Mouse (Mus musculus): ENCODE measurements at regions not wholly inside any gene's neighbourhood (a gene's known extent, or its start where the extent isn't known, plus 50 kb on each side); places are given as distances from the start of the nearest gene placed in this dataset.
A peak's percentile ranks its signal among the peaks of the same experiment; 100 is the strongest.

- Histone ChIP-seq H3K9me3 (no peaks in the 10 kb centered on the region), H3K4me1 (replicated peaks) (no peaks in the 10 kb centered on the region), H3K27me3 (ENCODE audit: insufficient read depth, poor library complexity, severe bottlenecking) (no peaks in the 10 kb centered on the region), H3K4me3 (no peak overlapping the region), H3K27ac (no peak overlapping the region), H3K36me3 (no peaks in the 10 kb centered on the region)
- DNase-seq (ENCODE audit: low spot score), result no peak
- 95% methylated on average over 12 of the region's 12 CpGs for WGBS
These were observed 78.2 kb upstream of the Tmem150c start for GRCm38 (mm10) chr5:100237674-100238278.

- no peaks in the 10 kb centered on the region for H3K36me3 ChIP-seq
- H3K27me3 ChIP-seq (ENCODE audit: insufficient read depth, poor library complexity, severe bottlenecking), result no peaks in the 10 kb centered on the region
- DNase-seq (ENCODE audit: low spot score), result no peak
- no peak overlapping the region for H3K4me3 ChIP-seq
- H3K27ac ChIP-seq, result no peak overlapping the region
- 95% methylated on average over 17 of the region's 17 CpGs for WGBS
- H3K4me1 ChIP-seq (replicated peaks), result no peaks in the 10 kb centered on the region
- no peaks in the 10 kb centered on the region for H3K9me3 ChIP-seq
These were observed 76.7 kb upstream of the Tmem150c start for GRCm38 (mm10) chr5:100236277-100236676.

- Histone ChIP-seq H3K4me3 (no peak overlapping the region), H3K27me3 (ENCODE audit: insufficient read depth, poor library complexity, severe bottlenecking) (no peaks in the 10 kb centered on the region), H3K27ac (no peak overlapping the region), H3K36me3 (no peaks in the 10 kb centered on the region), H3K9me3 (no peaks in the 10 kb centered on the region), H3K4me1 (replicated peaks) (no peaks in the 10 kb centered on the region)
- no peak for DNase-seq (ENCODE audit: low spot score)
- WGBS, result 77% methylated on average over 7 of the region's 7 CpGs
These were observed 72.5 kb upstream of the Tmem150c start for GRCm38 (mm10) chr5:100232076-100232475.

GRCm38 (mm10) chr5:100231574-100231973, 72.0 kb upstream of the Tmem150c start:
- 85% methylated on average over 11 of the region's 11 CpGs for WGBS
- H3K36me3 ChIP-seq, result no peaks in the 10 kb centered on the region
- no peaks in the 10 kb centered on the region for H3K9me3 ChIP-seq
- no peak overlapping the region for H3K4me3 ChIP-seq
- H3K27me3 ChIP-seq (ENCODE audit: insufficient read depth, poor library complexity, severe bottlenecking), result no peaks in the 10 kb centered on the region
- H3K4me1 ChIP-seq (replicated peaks), result peaks cover 4% of the 10 kb centered on the region; the same call in 1 of the 2 replicates
- DNase-seq (ENCODE audit: low spot score), result no peak
- no peak overlapping the region for H3K27ac ChIP-seq

- DNase-seq (ENCODE audit: low spot score), result no peak
- no peaks in the 10 kb centered on the region for H3K9me3 ChIP-seq
- WGBS, result 85% methylated on average over 4 of the region's 4 CpGs
- no peaks in the 10 kb centered on the region for H3K27me3 ChIP-seq (ENCODE audit: insufficient read depth, poor library complexity, severe bottlenecking)
- H3K4me1 ChIP-seq (replicated peaks), result peaks cover 13% of the 10 kb centered on the region; the same call in 1 of the 2 replicates
- no peak overlapping the region for H3K4me3 ChIP-seq
- H3K36me3 ChIP-seq, result no peaks in the 10 kb centered on the region
- H3K27ac ChIP-seq, result no peak overlapping the region
These were observed 70.4 kb upstream of the Tmem150c start for GRCm38 (mm10) chr5:100230038-100230437.

GRCm38 (mm10) chr5:100227888-100228287, 68.3 kb upstream of the Tmem150c start:
- WGBS, result 77% methylated on average over 5 of the region's 5 CpGs
- H3K9me3 ChIP-seq, result no peaks in the 10 kb centered on the region
- H3K4me1 ChIP-seq (replicated peaks), result peaks cover 13% of the 10 kb centered on the region; the same call in 1 of the 2 replicates
- H3K27ac ChIP-seq, result no peak overlapping the region
- DNase-seq (ENCODE audit: low spot score), result no peak
- H3K36me3 ChIP-seq, result no peaks in the 10 kb centered on the region
- H3K27me3 ChIP-seq (ENCODE audit: insufficient read depth, poor library complexity, severe bottlenecking), result no peaks in the 10 kb centered on the region
- no peak overlapping the region for H3K4me3 ChIP-seq

- Histone ChIP-seq H3K4me3 (no peak overlapping the region), H3K27ac (no peak overlapping the region)
- DNase-seq (ENCODE audit: low spot score), result peak; percentile 39
These were observed 67.1 kb upstream of the Tmem150c start for GRCm38 (mm10) chr5:100226571-100227235.

GRCm38 (mm10) chr5:100225491-100225890, 65.9 kb upstream of the Tmem150c start:
- H3K9me3 ChIP-seq, result no peaks in the 10 kb centered on the region
- no peak for DNase-seq (ENCODE audit: low spot score)
- no peak overlapping the region for H3K4me3 ChIP-seq
- H3K36me3 ChIP-seq, result no peaks in the 10 kb centered on the region
- WGBS, result 78% methylated on average over 7 of the region's 7 CpGs
- H3K27me3 ChIP-seq (ENCODE audit: insufficient read depth, poor library complexity, severe bottlenecking), result no peaks in the 10 kb centered on the region
- peaks cover 13% of the 10 kb centered on the region; the same call in 1 of the 2 replicates for H3K4me1 ChIP-seq (replicated peaks)
- no peak overlapping the region for H3K27ac ChIP-seq

More at GRCm38 (mm10) chr5:100226571-100227235, 67.1 kb upstream of the Tmem150c start:
- no peaks in the 10 kb centered on the region for H3K9me3 ChIP-seq
- WGBS, result 72% methylated on average over 17 of the region's 17 CpGs
- H3K36me3 ChIP-seq, result no peaks in the 10 kb centered on the region
- H3K27me3 ChIP-seq (ENCODE audit: insufficient read depth, poor library complexity, severe bottlenecking), result no peaks in the 10 kb centered on the region
- peaks cover 13% of the 10 kb centered on the region; the same call in 1 of the 2 replicates for H3K4me1 ChIP-seq (replicated peaks)

GRCm38 (mm10) chr5:100224773-100225363, 65.3 kb upstream of the Tmem150c start:
- Histone ChIP-seq H3K4me3 (no peak overlapping the region), H3K4me1 (replicated peaks) (peaks cover 13% of the 10 kb centered on the region; the same call in 1 of the 2 replicates), H3K9me3 (no peaks in the 10 kb centered on the region), H3K27me3 (ENCODE audit: insufficient read depth, poor library complexity, severe bottlenecking) (no peaks in the 10 kb centered on the region), H3K27ac (no peak overlapping the region), H3K36me3 (no peaks in the 10 kb centered on the region)
- 84% methylated on average over 10 of the region's 10 CpGs for WGBS
- DNase-seq (ENCODE audit: low spot score), result no peak

GRCm38 (mm10) chr5:100221005-100221583, 61.5 kb upstream of the Tmem150c start:
- H3K36me3 ChIP-seq, result no peaks in the 10 kb centered on the region
- no peaks in the 10 kb centered on the region for H3K9me3 ChIP-seq
- H3K27ac ChIP-seq, result no peak overlapping the region
- H3K27me3 ChIP-seq (ENCODE audit: insufficient read depth, poor library complexity, severe bottlenecking), result no peaks in the 10 kb centered on the region
- H3K4me3 ChIP-seq, result no peak overlapping the region
- DNase-seq (ENCODE audit: low spot score), result no peak
- 79% methylated on average over 10 of the region's 10 CpGs for WGBS
- H3K4me1 ChIP-seq (replicated peaks), result peaks cover 16% of the 10 kb centered on the region; the same call in 1 of the 2 replicates

GRCm38 (mm10) chr5:100220320-100220719, 60.7 kb upstream of the Tmem150c start:
- WGBS, result 89% methylated on average over 11 of the region's 11 CpGs
- H3K27me3 ChIP-seq (ENCODE audit: insufficient read depth, poor library complexity, severe bottlenecking), result no peaks in the 10 kb centered on the region
- no peak overlapping the region for H3K4me3 ChIP-seq
- H3K9me3 ChIP-seq, result no peaks in the 10 kb centered on the region
- H3K36me3 ChIP-seq, result no peaks in the 10 kb centered on the region
- H3K4me1 ChIP-seq (replicated peaks), result peaks cover 10% of the 10 kb centered on the region; the same call in 1 of the 2 replicates
- DNase-seq (ENCODE audit: low spot score), result no peak
- no peak overlapping the region for H3K27ac ChIP-seq

GRCm38 (mm10) chr5:100218256-100218851, 58.7 kb upstream of the Tmem150c start:
- WGBS, result 90% methylated on average over 3 of the region's 3 CpGs
- H3K9me3 ChIP-seq, result no peaks in the 10 kb centered on the region
- H3K27me3 ChIP-seq (ENCODE audit: insufficient read depth, poor library complexity, severe bottlenecking), result no peaks in the 10 kb centered on the region
- no peaks in the 10 kb centered on the region for H3K36me3 ChIP-seq
- no peak for DNase-seq (ENCODE audit: low spot score)
- no peak overlapping the region for H3K27ac ChIP-seq
- peaks cover 24% of the 10 kb centered on the region for H3K4me1 ChIP-seq (replicated peaks)
- no peak overlapping the region for H3K4me3 ChIP-seq

All from hindbrain, embryonic 10.5 days (tissue).